Mouse (Mus musculus) liver, embryonic 14.5 days (tissue): Measurements from ENCODE around the gene Hoxa6.

ENCODE experiments used
- CTCF ChIP-seq: IDR thresholded peaks from 2 replicates; pipeline ENCODE4 v1.5.1; 2016; ENCODE audit warnings: antibody characterized with exemption, low read depth, control low read depth
- EP300 ChIP-seq: IDR thresholded peaks from 2 replicates; pipeline ENCODE4 v1.6.1; 2016; ENCODE audit warnings: antibody characterized with exemption, low read depth

DNA sequence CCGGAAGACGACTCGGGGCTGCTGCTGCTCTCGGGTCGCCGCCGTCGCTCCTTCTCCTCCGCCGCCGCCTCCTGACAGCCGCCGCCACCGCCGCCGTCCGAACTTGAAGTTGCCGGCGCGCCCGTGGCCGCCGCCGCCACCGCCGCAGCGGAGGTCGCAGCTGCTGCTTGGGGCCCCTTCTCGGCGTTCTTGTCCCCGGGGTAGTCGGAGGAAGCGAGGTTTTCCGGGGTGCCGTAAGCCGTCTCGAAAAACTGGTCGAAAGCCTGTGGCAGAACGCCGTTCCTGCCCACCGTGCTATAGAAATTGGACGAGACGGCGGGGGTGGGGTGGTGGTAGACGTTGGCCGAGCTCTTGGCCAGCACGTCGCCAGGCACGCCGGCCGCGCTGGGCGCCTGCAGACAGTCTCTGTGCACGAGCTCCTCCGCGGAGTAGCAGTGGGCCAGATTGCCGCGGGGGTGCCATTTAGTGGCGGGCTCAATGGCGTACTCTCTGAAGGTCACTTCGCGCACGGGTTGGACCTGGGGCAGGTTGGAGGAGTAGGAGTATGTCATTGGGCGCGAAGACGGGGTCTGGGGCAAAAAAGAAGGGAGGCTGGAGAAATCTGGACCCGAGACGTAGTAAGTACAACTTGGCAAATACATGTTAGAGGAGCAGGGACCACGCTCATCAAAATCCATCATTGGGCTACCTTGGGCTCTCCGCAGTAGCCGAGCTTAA is 36.7 kb upstream of the Hoxa6 start:
- TF ChIP-seq CTCF (no peak), EP300 (no peak)
